Mouse (Mus musculus) layer of hippocampus, adult 11-12 months (tissue): Measurements from ENCODE around the gene Cbs.
A peak's percentile ranks its signal among the peaks of the same experiment; 100 is the strongest.

Source experiments
- DNase-seq: peaks from one replicate; pipeline ENCODE4 v3.0.0; 2022; ENCODE audit warnings: low spot score

Gene Cbs

GRCm38 (mm10) chr17:31588726-31589125 is 48.3 kb downstream of the Cbs start:
- no peak for DNase-seq

GRCm38 (mm10) chr17:31588115-31588514 is 48.9 kb downstream of the Cbs start:
- DNase-seq: no peak

GRCm38 (mm10) chr17:31583781-31584180 is 53.3 kb downstream of the Cbs start:
- no peak for DNase-seq

- no peak for DNase-seq
Observed at GRCm38 (mm10) chr17:31583185-31583584, 53.9 kb downstream of the Cbs start.

- DNase-seq: no peak
Observed at GRCm38 (mm10) chr17:31580344-31580743, 56.7 kb downstream of the Cbs start.

GRCm38 (mm10) chr17:31576394-31577175 is 60.5 kb downstream of the Cbs start:
- no peak for DNase-seq

GRCm38 (mm10) chr17:31574662-31575061 is 62.4 kb downstream of the Cbs start:
- no peak for DNase-seq

- DNase-seq: no peak
Observed at GRCm38 (mm10) chr17:31571689-31572088, 65.3 kb downstream of the Cbs start.

GRCm38 (mm10) chr17:31570321-31570925 is 66.6 kb downstream of the Cbs start:
- DNase-seq: no peak

- no peak for DNase-seq
Observed at GRCm38 (mm10) chr17:31569756-31570155, 67.3 kb downstream of the Cbs start.

GRCm38 (mm10) chr17:31566276-31566675 is 70.8 kb downstream of the Cbs start:
- no peak for DNase-seq

GRCm38 (mm10) chr17:31565141-31566056 is 71.6 kb downstream of the Cbs start:
- peak; percentile 66 for DNase-seq

GRCm38 (mm10) chr17:31564858-31565140 is 72.2 kb downstream of the Cbs start:
- DNase-seq: no peak

- DNase-seq: peak; percentile 100
Observed at GRCm38 (mm10) chr17:31564015-31564857, 72.8 kb downstream of the Cbs start, which contains the start of gene Pknox1. Gene Pknox1 (plus strand): TSS chr17:31564734.

- DNase-seq: peak; percentile 55
Observed at GRCm38 (mm10) chr17:31563632-31564014, 73.4 kb downstream of the Cbs start.

GRCm38 (mm10) chr17:31559021-31559789 is 77.8 kb downstream of the Cbs start:
- no peak for DNase-seq
